Mouse (Mus musculus) MEL (cell line): ENCODE data around the gene Maml3. TPM values are rescaled to one million over a fixed set of nuclear protein-coding genes. Genes with fewer than 3 reads are reported as not detected.

ENCODE experiments used
- DNase-seq: peaks from one replicate; pipeline ENCODE4 v3.0.0; 2011; ENCODE audit warnings: low read depth, low spot score
- H3K27ac ChIP-seq: 2 replicates; pipeline ENCODE4 v1.5.1; 2012; ENCODE audit warnings: low read depth, mild to moderate bottlenecking, control low read depth, low read length, moderate library complexity; ENCODE audit not compliant: control insufficient read depth
- H3K27me3 ChIP-seq, 2 experiments: fragments of 150-350 bp in 1 of 2; sonication (generic) in 1 of 2; 2 replicates each; pipeline ENCODE4 v1.6.1; 2012; ENCODE audit warnings: low read length in 2 of 2, mild to moderate bottlenecking in 2 of 2, improper control_type of control experiment in 1 of 2, moderate library complexity in 1 of 2; ENCODE audit not compliant: insufficient read depth in 2 of 2, control insufficient read depth in 1 of 2
- H3K36me3 ChIP-seq, 2 experiments: 2 replicates each; pipeline ENCODE4 v1.6.1; 2012 to 2014; ENCODE audit warnings: low read length in 2 of 2, improper control_type of control experiment in 1 of 2, inconsistent platforms in 1 of 2, mild to moderate bottlenecking in 1 of 2; ENCODE audit not compliant: insufficient read depth in 2 of 2, control insufficient read depth in 1 of 2
- H3K4me1 ChIP-seq, 2 experiments: fragments of 150-350 bp in 1 of 2; sonication (generic) in 1 of 2; 2 replicates each; pipeline ENCODE4 v1.6.1; 2012; ENCODE audit warnings: low read length in 2 of 2, improper control_type of control experiment in 1 of 2, mild to moderate bottlenecking in 1 of 2; ENCODE audit not compliant: insufficient read depth in 2 of 2, control insufficient read depth in 1 of 2
- H3K4me3 ChIP-seq, 2 experiments: fragments of 150-350 bp in 1 of 2; sonication (generic) in 1 of 2; 2 replicates each; pipeline ENCODE4 v1.5.1; 2012; ENCODE audit warnings: low read depth in 2 of 2, low read length in 2 of 2, mild to moderate bottlenecking in 2 of 2, moderate library complexity in 2 of 2, control low read depth in 1 of 2, improper control_type of control experiment in 1 of 2; ENCODE audit not compliant: control insufficient read depth in 1 of 2, insufficient read depth in 1 of 2
- H3K79me2 ChIP-seq: 2 replicates; pipeline ENCODE4 v1.6.1; 2012; ENCODE audit warnings: mild to moderate bottlenecking, low read length, moderate library complexity; ENCODE audit not compliant: control insufficient read depth, poor library complexity, insufficient read depth
- H3K9ac ChIP-seq: 2 replicates; pipeline ENCODE4 v1.6.1; 2012; ENCODE audit warnings: low read depth, mild to moderate bottlenecking, control low read depth, low read length, moderate library complexity; ENCODE audit not compliant: control insufficient read depth, poor library complexity, severe bottlenecking
- H3K9me3 ChIP-seq: fragments of 150-350 bp; sonication (generic); replicated peaks from 2 replicates; pipeline ENCODE4 v1.6.1; 2012; ENCODE audit warnings: mild to moderate bottlenecking, low read length, improper control_type of control experiment, moderate library complexity; ENCODE audit not compliant: insufficient read depth
- BHLHE40 ChIP-seq: IDR thresholded peaks from 2 replicates; pipeline ENCODE4 v1.6.1; 2012; ENCODE audit warnings: low read depth, mild to moderate bottlenecking, inconsistent platforms, low read length, improper control_type of control experiment, borderline replicate concordance
- ELF1 ChIP-seq: IDR thresholded peaks from 2 replicates; pipeline ENCODE4 v1.6.1; 2014; ENCODE audit warnings: low read depth, mild to moderate bottlenecking, inconsistent platforms, low read length, improper control_type of control experiment, moderate library complexity
- ETS1 ChIP-seq: IDR thresholded peaks from 2 replicates; pipeline ENCODE4 v1.6.1; 2012; ENCODE audit warnings: low read depth, mild to moderate bottlenecking, inconsistent platforms, low read length, improper control_type of control experiment, moderate library complexity
- HCFC1 ChIP-seq: IDR thresholded peaks from 2 replicates; pipeline ENCODE4 v1.6.1; 2012; ENCODE audit warnings: low read depth, mild to moderate bottlenecking, inconsistent platforms, low read length, improper control_type of control experiment, moderate library complexity
- KAT2A ChIP-seq: conservative IDR thresholded peaks from 2 replicates; pipeline ENCODE4 v1.6.1; 2012; ENCODE audit warnings: low read depth, low read length, improper control_type of control experiment, inconsistent platforms
- MAFK ChIP-seq: IDR thresholded peaks from 2 replicates; pipeline ENCODE4 v1.6.1; 2011; ENCODE audit warnings: low read depth, mild to moderate bottlenecking, low read length, improper control_type of control experiment, borderline replicate concordance
- MEF2A ChIP-seq: IDR thresholded peaks from 2 replicates; pipeline ENCODE4 v1.6.1; 2014; ENCODE audit warnings: low read depth, mild to moderate bottlenecking, inconsistent platforms, low read length, improper control_type of control experiment; ENCODE audit not compliant: poor library complexity, insufficient replicate concordance, severe bottlenecking; ENCODE audit errors: extremely low read depth
- MXI1 ChIP-seq: IDR thresholded peaks from 2 replicates; pipeline ENCODE4 v1.6.1; 2011; ENCODE audit warnings: mild to moderate bottlenecking, low read depth, low read length, improper control_type of control experiment
- MYB ChIP-seq: IDR thresholded peaks from 2 replicates; pipeline ENCODE4 v1.6.1; 2011; ENCODE audit warnings: mild to moderate bottlenecking, low read depth, low read length, improper control_type of control experiment
- NELFE ChIP-seq: IDR thresholded peaks from 2 replicates; pipeline ENCODE4 v1.6.1; 2011; ENCODE audit warnings: low read depth, low read length, improper control_type of control experiment
- RAD21 ChIP-seq: IDR thresholded peaks from 2 replicates; pipeline ENCODE4 v1.6.1; 2011; ENCODE audit warnings: mild to moderate bottlenecking, low read depth, low read length, improper control_type of control experiment
- RCOR1 ChIP-seq: IDR thresholded peaks from 2 replicates; pipeline ENCODE4 v1.6.1; 2012; ENCODE audit warnings: low read depth, mild to moderate bottlenecking, inconsistent platforms, low read length, improper control_type of control experiment
- SIN3A ChIP-seq: IDR thresholded peaks from 2 replicates; pipeline ENCODE4 v1.6.1; 2012; ENCODE audit warnings: low read length, improper control_type of control experiment, inconsistent platforms
- TAL1 ChIP-seq: IDR thresholded peaks from 2 replicates; pipeline ENCODE4 v1.6.1; 2012; ENCODE audit warnings: mild to moderate bottlenecking, inconsistent platforms, low read length, moderate library complexity, mixed read lengths
- TCF12 ChIP-seq: IDR thresholded peaks from 2 replicates; pipeline ENCODE4 v1.6.1; 2014; ENCODE audit warnings: low read depth, mild to moderate bottlenecking, inconsistent platforms, low read length, improper control_type of control experiment, moderate library complexity
- UBTF ChIP-seq: IDR thresholded peaks from 2 replicates; pipeline ENCODE4 v1.6.1; 2012; ENCODE audit warnings: low read depth, mild to moderate bottlenecking, inconsistent platforms, low read length, improper control_type of control experiment, moderate library complexity, borderline replicate concordance; ENCODE audit not compliant: insufficient read depth
- USF1 ChIP-seq: IDR thresholded peaks from 2 replicates; pipeline ENCODE4 v1.6.1; 2014; ENCODE audit warnings: low read depth, mild to moderate bottlenecking, inconsistent platforms, low read length, improper control_type of control experiment, moderate library complexity
- ZC3H11A ChIP-seq: IDR thresholded peaks from 2 replicates; pipeline ENCODE4 v1.6.1; 2012; ENCODE audit warnings: low read depth, mild to moderate bottlenecking, inconsistent platforms, low read length, improper control_type of control experiment
- ZKSCAN1 ChIP-seq: IDR thresholded peaks from 2 replicates; pipeline ENCODE4 v1.6.1; 2012; ENCODE audit warnings: low read depth, mild to moderate bottlenecking, inconsistent platforms, low read length, improper control_type of control experiment, moderate library complexity
- polyA plus RNA-seq, 2 experiments: library from polyadenylated mRNA; stranded (reverse) in 1 of 2; unstranded in 1 of 2; fragments of >175 nt in 1 of 2; fragments of >200 nt in 1 of 2; gene quantifications; 2 replicates each; pipeline versions ENCODE4 v1.2.1 to v1.2.4; 2012; ENCODE audit warnings: low replicate concordance in 2 of 2, low read depth in 1 of 2; ENCODE audit not compliant: insufficient read length in 2 of 2, insufficient read depth in 1 of 2, missing spikeins in 1 of 2
- total RNA-seq: library from RNA; depleted of rRNA; stranded (reverse); fragments of 300-350 nt; gene quantifications from 2 replicates; pipeline ENCODE4 v1.2.3, GENCODE M21; 2012

Maml3 gene
- total and polyA plus RNA-seq, 3 experiments: 2.0 to 4.1 TPM; not detected in 1

DNA sequence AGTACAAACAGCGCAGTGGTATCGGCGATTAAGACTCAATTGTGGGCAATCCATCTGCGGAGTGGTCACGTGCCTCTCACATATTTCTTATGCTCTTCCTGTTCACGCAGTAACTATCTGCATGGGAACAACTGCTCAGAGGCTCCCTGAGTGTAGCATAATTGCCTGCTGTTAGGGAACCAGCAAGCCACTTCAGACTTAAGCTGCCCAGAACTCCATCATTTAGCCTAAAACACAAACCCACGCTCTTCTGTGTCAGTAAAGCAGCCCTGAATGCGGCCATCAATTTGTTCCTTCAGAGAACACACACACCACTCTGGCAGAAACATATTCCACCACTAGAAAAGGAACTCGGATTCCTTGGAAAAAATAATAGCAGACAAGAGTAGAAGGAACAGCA, 305.2 kb downstream of the Maml3 start:
- no peak overlapping the region for H3K9ac ChIP-seq
- DNase-seq: no peak
- no peaks in the 10 kb centered on the region for H3K9me3 ChIP-seq
- no peak overlapping the region for H3K4me3 ChIP-seq
- no peaks in the 10 kb centered on the region for H3K79me2 ChIP-seq
- H3K27ac ChIP-seq: no peak overlapping the region
- no peaks in the 10 kb centered on the region for H3K27me3 ChIP-seq
- H3K4me1 ChIP-seq: no peaks in the 10 kb centered on the region
- no peak for TF ChIP-seq SIN3A
- TF ChIP-seq, all 39 proteins: peak for 0
- H3K36me3 ChIP-seq: no peaks in the 10 kb centered on the region

DNA sequence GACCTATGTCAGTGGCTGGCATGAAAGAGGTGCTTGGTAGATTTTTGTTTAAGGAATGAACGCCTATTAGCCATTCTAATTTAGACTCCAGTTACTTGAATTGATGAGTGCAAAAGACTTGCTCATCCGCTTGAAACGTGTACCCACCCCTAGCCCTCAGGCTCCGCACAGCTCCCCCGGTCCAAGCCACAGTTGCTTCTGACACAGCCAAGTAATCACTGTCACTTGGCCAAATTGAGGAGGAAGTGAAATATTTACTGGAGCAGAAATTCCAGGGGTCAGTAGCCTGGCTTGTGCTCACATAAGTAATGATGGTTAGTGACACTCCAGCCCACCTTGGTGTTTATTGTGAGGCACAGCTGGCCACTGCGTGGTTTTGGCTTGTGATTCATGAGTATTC, 308.0 kb downstream of the Maml3 start:
- Histone ChIP-seq H3K9me3 (no peaks in the 10 kb centered on the region), H3K27me3 (no peaks in the 10 kb centered on the region), H3K79me2 (no peaks in the 10 kb centered on the region), H3K36me3 (no peaks in the 10 kb centered on the region), H3K9ac (no peak overlapping the region), H3K4me3 (no peak overlapping the region), H3K27ac (no peak overlapping the region), H3K4me1 (no peaks in the 10 kb centered on the region)
- TF ChIP-seq HCFC1 (no peak), ZKSCAN1 (no peak), RAD21 (no peak)
- DNase-seq: no peak

DNA sequence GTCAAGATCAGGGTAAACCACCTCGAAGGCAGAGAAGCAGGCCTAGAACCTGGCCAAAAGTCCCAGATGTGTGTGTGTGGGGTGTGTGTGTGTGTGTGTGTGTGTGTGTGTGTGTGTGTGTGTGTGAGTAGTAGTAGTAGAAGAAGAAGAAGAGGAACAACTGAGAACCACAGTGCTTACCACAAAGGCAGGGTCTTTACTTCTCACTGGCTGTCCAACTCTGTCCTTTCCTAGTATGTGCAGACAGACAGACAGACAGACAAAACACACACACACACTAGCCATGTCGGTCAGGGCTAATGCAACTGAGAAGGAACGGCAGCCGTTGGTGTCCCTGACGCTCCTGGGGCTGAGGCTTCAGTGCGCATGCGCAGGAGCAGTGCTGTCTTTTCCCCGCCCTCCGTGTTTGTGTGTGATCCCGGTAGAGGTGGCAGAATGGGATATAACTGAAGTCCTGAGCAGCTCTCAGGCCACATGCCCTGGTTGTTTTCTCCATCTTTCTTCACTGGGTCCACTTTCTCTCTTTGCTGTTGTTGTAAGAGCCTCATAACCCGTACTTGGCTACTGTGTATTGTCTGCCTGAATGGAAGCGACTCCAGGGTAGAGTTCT, 308.6 kb downstream of the Maml3 start:
- DNase-seq: no peak
- TF ChIP-seq KAT2A (no peak), RAD21 (no peak), HCFC1 (no peak), TCF12 (no peak)
- H3K79me2 ChIP-seq: no peaks in the 10 kb centered on the region

DNA sequence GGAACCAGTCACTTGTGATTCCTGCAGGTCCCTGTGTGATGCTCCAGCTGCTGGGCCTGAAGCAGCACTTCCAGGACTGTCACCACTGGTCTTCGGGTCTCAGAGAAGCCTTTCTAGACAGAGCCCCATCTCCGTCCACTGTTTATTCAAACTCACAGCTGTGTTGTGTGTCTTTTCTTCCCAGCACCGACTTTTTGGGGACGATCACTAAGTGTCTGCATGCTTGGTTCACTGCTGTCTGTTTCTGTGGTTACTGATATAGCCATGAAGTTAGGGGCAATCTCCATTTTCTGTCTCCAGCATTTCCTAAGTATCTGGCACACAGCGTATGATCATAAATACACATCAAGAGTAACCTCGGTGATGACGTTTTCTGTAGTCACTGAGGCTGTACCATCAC, 313.3 kb downstream of the Maml3 start:
- Histone ChIP-seq H3K9me3 (no peaks in the 10 kb centered on the region), H3K36me3 (peaks cover 0 to 2% of the 10 kb centered on the region in 2 experiments; a peak in 1 of 4 replicates), H3K27ac (no peak overlapping the region), H3K27me3 (no peaks in the 10 kb centered on the region), H3K9ac (no peak overlapping the region), H3K4me1 (peaks cover 0 to 6% of the 10 kb centered on the region in 2 experiments; a peak in 1 of 4 replicates), H3K4me3 (no peak overlapping the region), H3K79me2 (no peaks in the 10 kb centered on the region)
- DNase-seq: no peak
- TF ChIP-seq BHLHE40: no peak
- TF ChIP-seq MAFK: no peak
- TF ChIP-seq UBTF: no peak
- no peak for TF ChIP-seq ZC3H11A
- no peak for TF ChIP-seq RCOR1
- TF ChIP-seq MEF2A: no peak
- no peak for TF ChIP-seq USF1
- no peak for TF ChIP-seq MYB
- TF ChIP-seq MXI1: no peak
- no peak for TF ChIP-seq RAD21
- TF ChIP-seq ELF1: no peak
- TF ChIP-seq ZKSCAN1: no peak
- TF ChIP-seq TAL1: no peak
- TF ChIP-seq ETS1: no peak
- TF ChIP-seq NELFE: no peak

More for the DNA sequence above, 308.6 kb downstream of the Maml3 start:
- H3K36me3 ChIP-seq: no peaks in the 10 kb centered on the region
- no peaks in the 10 kb centered on the region for H3K4me1 ChIP-seq
- H3K9me3 ChIP-seq: no peaks in the 10 kb centered on the region
- no peak overlapping the region for H3K9ac ChIP-seq
- no peak overlapping the region for H3K4me3 ChIP-seq
- no peaks in the 10 kb centered on the region for H3K27me3 ChIP-seq
- no peak overlapping the region for H3K27ac ChIP-seq
